Mouse (Mus musculus) kidney, embryonic 15.5 days (tissue): ENCODE data around the gene Olfr311. TPM values are rescaled to one million over a fixed set of nuclear protein-coding genes. Genes with fewer than 3 reads are reported as not detected.

Experiments
- polyA plus RNA-seq: library from polyadenylated mRNA; unstranded; fragments of >200 nt; fragmentation: Nextera tagmentation; extraction: Ambion mirVana; gene quantifications from 2 replicates; pipeline ENCODE4 v1.2.1, GENCODE M21; 2015

The Olfr311 gene
- polyA plus RNA-seq, 1 experiment from 2014 or later = not detected

Other genes starting within 250 kb of the Olfr311 start
- not detected in 2 replicates for gene Olfr324, start 244.1 kb upstream of the Olfr311 start, polyA plus RNA-seq
- not detected in 2 replicates for gene 2210407C18Rik, start 223.2 kb upstream of the Olfr311 start, polyA plus RNA-seq
- not detected in 2 replicates for gene Olfr323, start 208.8 kb upstream of the Olfr311 start, polyA plus RNA-seq
- 0.13 and 0.33 TPM in 2 replicates for gene Trim58, start 198.8 kb upstream of the Olfr311 start, polyA plus RNA-seq
- gene Olfr322, start 180.5 kb upstream of the Olfr311 start, polyA plus RNA-seq = 0.04 TPM in 1 of 2 replicates, not detected in the other
- gene Olfr320, start 158.2 kb upstream of the Olfr311 start, polyA plus RNA-seq = not detected in 2 replicates
- not detected in 2 replicates for gene Olfr319, start 140.1 kb upstream of the Olfr311 start, polyA plus RNA-seq
- gene Olfr318, start 115.2 kb upstream of the Olfr311 start, polyA plus RNA-seq = not detected in 2 replicates
- not detected in 2 replicates for gene Olfr317, start 100.0 kb upstream of the Olfr311 start, polyA plus RNA-seq
- gene Olfr316, start 86.5 kb upstream of the Olfr311 start, polyA plus RNA-seq = not detected in 2 replicates
- gene Olfr315, start 66.1 kb upstream of the Olfr311 start, polyA plus RNA-seq = not detected in 2 replicates
- gene Olfr314, start 56.3 kb upstream of the Olfr311 start, polyA plus RNA-seq = not detected in 2 replicates
- 0.35 and 0.63 TPM in 2 replicates for gene Fam183b, start 37.3 kb upstream of the Olfr311 start, polyA plus RNA-seq
- gene Olfr313, start 24.3 kb upstream of the Olfr311 start, polyA plus RNA-seq = not detected in 2 replicates
- not detected in 2 replicates for gene Olfr312, start 10.0 kb upstream of the Olfr311 start, polyA plus RNA-seq
- 7.2 and 9.0 TPM in 2 replicates for gene Gm12258, start 7.9 kb downstream of the Olfr311 start, polyA plus RNA-seq
- gene 2810021J22Rik, start 28.0 kb downstream of the Olfr311 start, polyA plus RNA-seq = 8.8 and 9.9 TPM in 2 replicates
- 5.2 and 6.9 TPM in 2 replicates for gene Zfp39, start 65.0 kb downstream of the Olfr311 start, polyA plus RNA-seq
- gene Btnl10, start 78.7 kb downstream of the Olfr311 start, polyA plus RNA-seq = 0.10 and 0.30 TPM in 2 replicates
- 243 and 247 TPM in 2 replicates for gene Rnf187, start 99.7 kb downstream of the Olfr311 start, polyA plus RNA-seq
- gene Hist3h2ba, start 109.7 kb downstream of the Olfr311 start, polyA plus RNA-seq = 81.6 and 82.0 TPM in 2 replicates
- 36.4 and 40.3 TPM in 2 replicates for gene Hist3h2a, start 115.4 kb downstream of the Olfr311 start, polyA plus RNA-seq
- 0.58 and 0.71 TPM in 2 replicates for gene Trim17, start 115.4 kb downstream of the Olfr311 start, polyA plus RNA-seq
- gene Trim11, start 138.8 kb downstream of the Olfr311 start, polyA plus RNA-seq = 20.0 and 20.6 TPM in 2 replicates